Mouse (Mus musculus): ENCODE results near the gene Upk2.

The Upk2 gene

GRCm38 (mm10) chr9:44488855-44489381 lies 34.1 kb upstream of the Upk2 start:
- in situ Hi-C loops (cut with MboI, MseI), result no loop called here

- in situ Hi-C loops (cut with MboI, MseI), result no loop called here
Measured at GRCm38 (mm10) chr9:44488416-44488815, 33.6 kb upstream of the Upk2 start.

- in situ Hi-C loops (cut with MboI, MseI), result no loop called here
Measured at GRCm38 (mm10) chr9:44487441-44487840, 32.7 kb upstream of the Upk2 start.

GRCm38 (mm10) chr9:44486741-44487421 lies 32.1 kb upstream of the Upk2 start:
- in situ Hi-C loops (cut with MboI, MseI), result no loop called here

GRCm38 (mm10) chr9:44486335-44486734 lies 31.6 kb upstream of the Upk2 start:
- in situ Hi-C loops (cut with MboI, MseI), result no loop called here

- in situ Hi-C loops (cut with MboI, MseI), result no loop called here
Measured at GRCm38 (mm10) chr9:44485516-44486161, 30.9 kb upstream of the Upk2 start.

- in situ Hi-C loops (cut with MboI, MseI), result no loop called here
Measured at GRCm38 (mm10) chr9:44485105-44485515, 30.3 kb upstream of the Upk2 start.

- in situ Hi-C loops (cut with MboI, MseI), result no loop called here
Measured at GRCm38 (mm10) chr9:44484311-44485104, 29.7 kb upstream of the Upk2 start.

- in situ Hi-C loops (cut with MboI, MseI), result no loop called here
Measured at GRCm38 (mm10) chr9:44483510-44484044, 28.8 kb upstream of the Upk2 start.

GRCm38 (mm10) chr9:44483041-44483509 lies 28.3 kb upstream of the Upk2 start:
- in situ Hi-C loops (cut with MboI, MseI), result no loop called here

- in situ Hi-C loops (cut with MboI, MseI), result no loop called here
Measured at GRCm38 (mm10) chr9:44482552-44482951, 27.8 kb upstream of the Upk2 start, which contains the start of gene Bcl9l. Gene Bcl9l (plus strand): TSS chr9:44482825.

GRCm38 (mm10) chr9:44482112-44482511 lies 27.3 kb upstream of the Upk2 start:
- in situ Hi-C loops (cut with MboI, MseI), result no loop called here

- in situ Hi-C loops (cut with MboI, MseI), result no loop called here
Measured at GRCm38 (mm10) chr9:44479628-44480428, 25.1 kb upstream of the Upk2 start.

- in situ Hi-C loops (cut with MboI, MseI), result no loop called here
Measured at GRCm38 (mm10) chr9:44478959-44479605, 24.3 kb upstream of the Upk2 start.

- in situ Hi-C loops (cut with MboI, MseI), result no loop called here
Measured at GRCm38 (mm10) chr9:44478229-44478921, 23.6 kb upstream of the Upk2 start.

- in situ Hi-C loops (cut with MboI, MseI), result no loop called here
Measured at GRCm38 (mm10) chr9:44477339-44478228, 22.8 kb upstream of the Upk2 start.

GRCm38 (mm10) chr9:44475936-44476335 lies 21.2 kb upstream of the Upk2 start:
- in situ Hi-C loops (cut with MboI, MseI), result no loop called here

- in situ Hi-C loops (cut with MboI, MseI), result no loop called here
Measured at GRCm38 (mm10) chr9:44474327-44474726, 19.6 kb upstream of the Upk2 start.

GRCm38 (mm10) chr9:44473184-44473583 lies 18.4 kb upstream of the Upk2 start:
- in situ Hi-C loops (cut with MboI, MseI), result no loop called here

Data from regulatory T cell (primary cell).